Mouse (Mus musculus): Measurements from ENCODE around the gene Def6. TPM values are rescaled to one million over a fixed set of nuclear protein-coding genes. Genes with fewer than 3 reads are reported as not detected.

Def6 gene
- polyA plus RNA-seq, 1 experiment from 2014 or later = 5.8 TPM

DNA sequence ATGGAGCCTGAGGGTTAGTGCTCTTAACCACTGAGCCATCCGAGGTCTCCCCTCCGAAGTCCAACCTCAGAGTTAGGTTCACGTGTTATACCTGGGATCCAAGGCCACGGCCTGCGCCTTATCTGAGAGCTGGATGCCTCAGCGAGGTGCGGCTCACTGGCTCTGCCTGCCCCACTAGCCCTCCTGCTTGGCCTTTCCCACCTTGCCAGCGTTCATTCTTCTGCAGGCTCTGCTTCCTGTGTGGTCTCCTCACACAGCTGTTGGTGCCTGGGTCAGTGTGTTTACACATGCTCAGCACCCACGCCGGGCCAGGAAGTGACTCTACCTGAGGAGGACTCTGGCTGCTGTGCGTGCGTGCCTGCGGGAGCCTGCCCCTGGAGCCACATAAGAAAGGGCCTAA lies 62.6 kb downstream of the Def6 start:
- 29% methylated on average over 13 of the region's 13 CpGs for WGBS
- Histone ChIP-seq H3K27ac (ENCODE audit: low read length) (peak overlapping the region; percentile 47), H3K9ac (replicated peaks; ENCODE audit: low read depth) (no peak overlapping the region), H3K36me3 (ENCODE audit: insufficient read depth, low read length) (no peaks in the 10 kb centered on the region), H3K9me3 (ENCODE audit: low read length) (no peaks in the 10 kb centered on the region), H3K4me3 (ENCODE audit: low read depth, low read length) (no peak overlapping the region), H3K4me2 (replicated peaks; ENCODE audit: low read depth, low read length) (no peak overlapping the region), H3K27me3 (replicated peaks; ENCODE audit: insufficient read depth, low read length) (no peaks in the 10 kb centered on the region), H3K4me1 (ENCODE audit: insufficient read depth, low read depth, low read length) (no peaks in the 10 kb centered on the region)
- DNase-seq (ENCODE audit: low spot score) (peak; percentile 60), ATAC-seq (peak; percentile 67)
- no peak for TF ChIP-seq CTCF (IDR thresholded peaks at IDR 0.05)
- no peak for TF ChIP-seq EP300 (IDR thresholded peaks at IDR 0.05)

GRCm38 (mm10) chr17:28271537-28272266 lies 64.1 kb downstream of the Def6 start:
- no peaks in the 10 kb centered on the region for H3K27me3 ChIP-seq (replicated peaks; ENCODE audit: insufficient read depth, low read length)
- WGBS = 61% methylated on average over 12 of the region's 12 CpGs
- DNase-seq (ENCODE audit: low spot score) (peak; percentile 44), ATAC-seq (peak; percentile 52)
- H3K27ac ChIP-seq (ENCODE audit: low read length) = peak overlapping the region; percentile 73
- H3K4me1 ChIP-seq (ENCODE audit: insufficient read depth, low read depth, low read length) = no peaks in the 10 kb centered on the region
- no peak overlapping the region for H3K9ac ChIP-seq (replicated peaks; ENCODE audit: low read depth)
- no peaks in the 10 kb centered on the region for H3K36me3 ChIP-seq (ENCODE audit: insufficient read depth, low read length)
- no peak overlapping the region for H3K4me3 ChIP-seq (ENCODE audit: low read depth, low read length)
- H3K9me3 ChIP-seq (ENCODE audit: low read length) = no peaks in the 10 kb centered on the region
- H3K4me2 ChIP-seq (replicated peaks; ENCODE audit: low read depth, low read length) = no peak overlapping the region
- no peak for TF ChIP-seq CTCF (IDR thresholded peaks at IDR 0.05)
- TF ChIP-seq EP300 (IDR thresholded peaks at IDR 0.05) = no peak

DNA sequence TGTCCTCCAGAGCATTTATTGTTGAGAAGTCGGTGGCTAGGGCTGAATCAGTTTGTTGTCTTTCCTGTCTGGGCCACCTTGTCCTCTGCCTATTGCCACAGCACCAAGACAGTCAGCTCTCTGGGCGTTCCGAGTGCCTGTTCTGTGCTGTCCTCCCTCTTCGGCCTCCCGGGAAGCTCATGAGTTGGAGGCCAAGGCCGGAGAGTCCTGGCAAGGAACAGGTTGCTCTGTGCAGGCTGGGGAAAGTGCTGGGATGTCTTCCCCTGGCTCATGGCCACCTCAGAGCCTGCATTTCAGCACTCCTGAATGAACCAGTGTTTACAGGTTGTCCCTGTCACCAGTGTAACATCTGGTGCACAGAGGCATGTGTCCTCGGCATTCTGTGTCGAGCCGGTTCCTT lies 64.7 kb downstream of the Def6 start:
- H3K9me3 ChIP-seq (ENCODE audit: low read length) = no peaks in the 10 kb centered on the region
- ATAC-seq = no peak
- H3K4me2 ChIP-seq (replicated peaks; ENCODE audit: low read depth, low read length) = no peak overlapping the region
- peak overlapping the region; percentile 73 for H3K27ac ChIP-seq (ENCODE audit: low read length)
- H3K36me3 ChIP-seq (ENCODE audit: insufficient read depth, low read length) = no peaks in the 10 kb centered on the region
- TF ChIP-seq EP300 (IDR thresholded peaks at IDR 0.05) (no peak), CTCF (IDR thresholded peaks at IDR 0.05) (no peak)
- no peak overlapping the region for H3K9ac ChIP-seq (replicated peaks; ENCODE audit: low read depth)
- no peaks in the 10 kb centered on the region for H3K27me3 ChIP-seq (replicated peaks; ENCODE audit: insufficient read depth, low read length)
- no peak overlapping the region for H3K4me3 ChIP-seq (ENCODE audit: low read depth, low read length)
- DNase-seq (ENCODE audit: low spot score) = no peak
- WGBS = 61% methylated on average over 9 of the region's 9 CpGs
- no peaks in the 10 kb centered on the region for H3K4me1 ChIP-seq (ENCODE audit: insufficient read depth, low read depth, low read length)

DNA sequence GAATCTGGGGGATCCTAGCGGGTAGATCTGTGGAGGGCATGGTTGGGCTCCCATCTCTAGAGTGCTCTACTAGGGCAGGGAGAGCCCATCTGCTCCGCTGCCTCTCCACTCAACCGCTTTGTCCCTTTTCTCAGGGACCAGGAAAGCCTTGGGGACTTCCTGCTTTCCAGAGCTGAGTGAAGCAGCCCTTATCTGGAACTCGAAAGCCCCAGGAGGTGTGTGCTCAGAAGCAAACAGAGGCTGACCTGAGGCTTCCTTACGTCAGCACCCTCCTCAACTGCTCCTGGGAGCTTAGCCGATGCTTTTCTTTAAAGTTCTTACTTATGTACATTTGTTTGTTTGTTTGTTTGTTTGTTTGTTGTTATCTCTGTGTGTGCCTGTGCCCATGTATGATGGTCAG lies 65.3 kb downstream of the Def6 start:
- TF ChIP-seq EP300 (IDR thresholded peaks at IDR 0.05) (no peak), CTCF (IDR thresholded peaks at IDR 0.05) (no peak)
- H3K4me1 ChIP-seq (ENCODE audit: insufficient read depth, low read depth, low read length) = no peaks in the 10 kb centered on the region
- DNase-seq (ENCODE audit: low spot score) (peak; percentile 75), ATAC-seq (peak; percentile 78)
- 52% methylated on average over 6 of the region's 6 CpGs for WGBS
- no peak overlapping the region for H3K4me3 ChIP-seq (ENCODE audit: low read depth, low read length)
- H3K27ac ChIP-seq (ENCODE audit: low read length) = peak overlapping the region; percentile 73
- no peak overlapping the region for H3K9ac ChIP-seq (replicated peaks; ENCODE audit: low read depth)
- H3K36me3 ChIP-seq (ENCODE audit: insufficient read depth, low read length) = no peaks in the 10 kb centered on the region
- H3K4me2 ChIP-seq (replicated peaks; ENCODE audit: low read depth, low read length) = no peak overlapping the region
- H3K27me3 ChIP-seq (replicated peaks; ENCODE audit: insufficient read depth, low read length) = no peaks in the 10 kb centered on the region
- H3K9me3 ChIP-seq (ENCODE audit: low read length) = no peaks in the 10 kb centered on the region

DNA sequence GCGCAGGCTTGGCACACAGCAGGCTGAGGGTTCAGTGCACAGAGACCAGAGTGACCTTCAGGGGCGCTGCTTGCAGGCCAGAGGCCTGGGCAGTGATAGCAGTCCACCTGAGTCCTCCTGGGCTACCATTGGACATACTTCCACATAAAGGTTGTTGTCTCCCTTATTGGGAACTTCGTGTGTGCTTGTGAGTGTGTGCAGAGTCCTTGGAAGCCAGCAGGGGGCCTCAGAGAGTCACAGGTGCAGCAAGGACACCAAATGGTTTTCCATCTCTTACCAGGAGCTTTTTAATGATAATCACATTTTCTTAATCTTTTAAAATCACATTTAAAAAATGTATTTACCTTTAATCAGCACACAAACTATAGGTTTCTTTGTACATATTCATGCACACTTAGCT lies 67.2 kb downstream of the Def6 start:
- H3K27me3 ChIP-seq (replicated peaks; ENCODE audit: insufficient read depth, low read length) = no peaks in the 10 kb centered on the region
- H3K9ac ChIP-seq (replicated peaks; ENCODE audit: low read depth) = no peak overlapping the region

GRCm38 (mm10) chr17:28277226-28277625 lies 69.6 kb downstream of the Def6 start:
- H3K27ac ChIP-seq (ENCODE audit: low read length) = no peak overlapping the region
- H3K4me2 ChIP-seq (replicated peaks; ENCODE audit: low read depth, low read length) = no peak overlapping the region
- TF ChIP-seq CTCF (IDR thresholded peaks at IDR 0.05) (no peak), EP300 (IDR thresholded peaks at IDR 0.05) (no peak)
- H3K9me3 ChIP-seq (ENCODE audit: low read length) = no peaks in the 10 kb centered on the region
- DNase-seq (ENCODE audit: low spot score) = no peak
- H3K9ac ChIP-seq (replicated peaks; ENCODE audit: low read depth) = no peak overlapping the region
- no peaks in the 10 kb centered on the region for H3K27me3 ChIP-seq (replicated peaks; ENCODE audit: insufficient read depth, low read length)
- H3K36me3 ChIP-seq (ENCODE audit: insufficient read depth, low read length) = no peaks in the 10 kb centered on the region
- WGBS = 65% methylated on average over 14 of the region's 14 CpGs
- ATAC-seq = no peak
- H3K4me1 ChIP-seq (ENCODE audit: insufficient read depth, low read depth, low read length) = peaks cover 18% of the 10 kb centered on the region; the same call in 1 of the 2 replicates
- H3K4me3 ChIP-seq (ENCODE audit: low read depth, low read length) = no peak overlapping the region

More for the DNA sequence above, 67.2 kb downstream of the Def6 start:
- DNase-seq (ENCODE audit: low spot score) (peak; percentile 39), ATAC-seq (no peak)
- H3K4me1 ChIP-seq (ENCODE audit: insufficient read depth, low read depth, low read length) = peaks cover 6% of the 10 kb centered on the region; the same call in 1 of the 2 replicates
- H3K4me2 ChIP-seq (replicated peaks; ENCODE audit: low read depth, low read length) = no peak overlapping the region
- H3K9me3 ChIP-seq (ENCODE audit: low read length) = no peaks in the 10 kb centered on the region
- H3K36me3 ChIP-seq (ENCODE audit: insufficient read depth, low read length) = no peaks in the 10 kb centered on the region
- TF ChIP-seq CTCF (IDR thresholded peaks at IDR 0.05) = peak; percentile 72
- TF ChIP-seq EP300 (IDR thresholded peaks at IDR 0.05) = no peak
- WGBS = 73% methylated on average over 3 of the region's 3 CpGs
- no peak overlapping the region for H3K4me3 ChIP-seq (ENCODE audit: low read depth, low read length)
- no peak overlapping the region for H3K27ac ChIP-seq (ENCODE audit: low read length)
